Mouse (Mus musculus): ENCODE results near the gene Gm10638.
A peak's percentile ranks its signal among the peaks of the same experiment; 100 is the strongest.

Gene Gm10638

GRCm38 (mm10) chr8:86745221-86745934, at the start of gene Gm10638, which contains the start of gene Siah1a:
Gene Gm10638 (plus strand): TSS chr8:86745699.
Gene Siah1a (minus strand): TSS chr8:86745934.
- peak; percentile 28 to 43 for DNase-seq (ENCODE audit: low spot score in 2 of 2)

GRCm38 (mm10) chr8:86695703-86696102, 49.8 kb upstream of the Gm10638 start:
- no peak for DNase-seq (ENCODE audit: low spot score in 2 of 2)

- DNase-seq (ENCODE audit: low spot score in 2 of 2) = no peak
These were observed 46.6 kb upstream of the Gm10638 start for GRCm38 (mm10) chr8:86698811-86699421.

- peak in 1 of 2 experiments; percentile 22 for DNase-seq (ENCODE audit: low spot score in 2 of 2)
These were observed 46.0 kb upstream of the Gm10638 start for GRCm38 (mm10) chr8:86699471-86699870.

GRCm38 (mm10) chr8:86702453-86702852, 43.0 kb upstream of the Gm10638 start:
- no peak for DNase-seq (ENCODE audit: low spot score in 2 of 2)

DNA sequence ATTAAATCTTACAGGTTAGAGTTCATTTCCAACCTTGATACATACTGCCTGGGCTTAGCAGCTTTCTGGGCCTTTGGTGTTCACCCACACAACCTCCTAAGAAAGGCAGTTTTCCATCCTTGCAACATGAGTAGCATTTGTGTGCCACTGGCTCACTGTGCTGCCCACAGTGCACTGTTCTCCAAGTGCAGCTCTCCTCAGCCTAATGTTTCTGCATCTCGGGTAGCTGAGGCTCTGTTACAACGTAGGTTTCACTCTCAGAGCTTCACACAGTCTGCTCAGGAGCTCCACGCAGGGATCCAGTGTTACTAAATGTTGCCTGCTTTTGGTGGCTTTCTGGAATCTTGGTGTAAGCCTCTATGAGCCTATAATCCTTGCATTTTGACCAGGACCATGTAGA, 40.2 kb upstream of the Gm10638 start:
- DNase-seq (ENCODE audit: low spot score in 2 of 2) = no peak

GRCm38 (mm10) chr8:86706756-86707155, 38.7 kb upstream of the Gm10638 start:
- no peak for DNase-seq (ENCODE audit: low spot score in 2 of 2)

GRCm38 (mm10) chr8:86707873-86708272, 37.6 kb upstream of the Gm10638 start:
- DNase-seq (ENCODE audit: low spot score in 2 of 2) = peak; percentile 57 to 74

GRCm38 (mm10) chr8:86712594-86712993, 32.9 kb upstream of the Gm10638 start:
- no peak for DNase-seq (ENCODE audit: low spot score in 2 of 2)

DNA sequence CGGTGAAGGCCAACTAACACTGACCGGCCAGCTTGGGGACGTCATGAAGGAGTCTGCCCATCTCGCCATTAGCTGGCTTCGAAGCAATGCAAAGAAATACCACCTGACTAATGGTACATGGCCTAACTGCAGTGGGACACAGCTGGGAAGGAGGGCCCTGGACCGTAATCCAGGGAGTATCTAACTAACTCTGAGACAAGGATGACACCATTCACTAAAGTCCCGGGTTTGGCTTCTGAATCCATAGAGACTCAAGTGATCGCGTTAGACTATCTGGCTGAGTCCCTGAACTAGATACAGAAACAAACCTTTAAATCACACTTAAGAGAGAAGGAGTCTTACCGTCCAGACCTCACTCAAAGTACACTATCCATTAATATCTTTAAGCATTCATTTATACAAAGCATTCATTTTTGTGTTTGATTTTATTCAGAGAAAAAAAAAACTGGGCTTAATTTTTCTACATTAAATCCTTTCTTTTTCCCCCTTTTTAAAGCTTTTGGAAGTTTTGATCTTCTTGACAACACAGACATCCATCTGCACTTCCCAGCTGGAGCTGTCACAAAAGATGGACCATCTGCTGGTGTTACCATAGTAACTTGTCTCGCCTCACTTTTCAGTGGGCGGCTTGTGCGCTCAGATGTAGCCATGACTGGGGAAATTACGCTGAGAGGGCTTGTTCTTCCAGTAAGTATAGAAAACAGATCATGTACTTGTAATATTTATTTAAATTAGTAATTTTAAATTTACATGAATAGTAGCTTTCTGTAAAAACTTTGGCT, 31.9 kb upstream of the Gm10638 start:
- no peak for DNase-seq (ENCODE audit: low spot score in 2 of 2)

DNA sequence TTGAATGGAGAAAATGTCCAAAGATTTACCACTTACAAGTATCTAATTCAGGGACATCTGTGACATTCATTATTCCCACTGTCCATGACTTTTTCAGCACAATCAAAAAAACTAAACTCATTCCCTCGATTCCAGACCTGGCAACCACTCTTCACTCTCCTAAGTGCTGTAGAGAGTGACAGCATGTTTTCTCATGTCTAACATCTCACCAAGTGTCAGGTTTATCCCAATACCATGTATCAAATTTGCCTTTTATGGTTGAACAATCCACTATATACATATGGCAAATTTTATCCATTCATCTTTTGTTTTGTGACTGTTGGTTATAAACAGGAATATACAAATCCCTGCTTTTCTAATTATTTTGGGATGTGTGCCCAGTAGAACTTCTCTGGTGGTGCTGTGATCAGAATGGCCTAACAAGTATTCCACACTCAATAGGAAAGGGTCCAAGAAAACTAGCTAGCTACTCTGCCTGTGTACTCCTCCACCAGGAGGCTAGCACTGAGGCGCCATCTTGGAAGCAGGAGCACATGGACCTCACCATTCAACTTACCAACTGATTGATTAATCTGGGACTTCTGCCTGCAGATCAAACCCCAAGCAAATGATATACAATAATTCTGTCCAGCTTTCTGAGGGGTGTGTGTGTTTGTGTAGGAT, 27.0 kb upstream of the Gm10638 start:
- DNase-seq (ENCODE audit: low spot score in 2 of 2) = no peak

- no peak for DNase-seq (ENCODE audit: low spot score in 2 of 2)
These were observed 26.1 kb upstream of the Gm10638 start for GRCm38 (mm10) chr8:86719368-86719767.

DNA sequence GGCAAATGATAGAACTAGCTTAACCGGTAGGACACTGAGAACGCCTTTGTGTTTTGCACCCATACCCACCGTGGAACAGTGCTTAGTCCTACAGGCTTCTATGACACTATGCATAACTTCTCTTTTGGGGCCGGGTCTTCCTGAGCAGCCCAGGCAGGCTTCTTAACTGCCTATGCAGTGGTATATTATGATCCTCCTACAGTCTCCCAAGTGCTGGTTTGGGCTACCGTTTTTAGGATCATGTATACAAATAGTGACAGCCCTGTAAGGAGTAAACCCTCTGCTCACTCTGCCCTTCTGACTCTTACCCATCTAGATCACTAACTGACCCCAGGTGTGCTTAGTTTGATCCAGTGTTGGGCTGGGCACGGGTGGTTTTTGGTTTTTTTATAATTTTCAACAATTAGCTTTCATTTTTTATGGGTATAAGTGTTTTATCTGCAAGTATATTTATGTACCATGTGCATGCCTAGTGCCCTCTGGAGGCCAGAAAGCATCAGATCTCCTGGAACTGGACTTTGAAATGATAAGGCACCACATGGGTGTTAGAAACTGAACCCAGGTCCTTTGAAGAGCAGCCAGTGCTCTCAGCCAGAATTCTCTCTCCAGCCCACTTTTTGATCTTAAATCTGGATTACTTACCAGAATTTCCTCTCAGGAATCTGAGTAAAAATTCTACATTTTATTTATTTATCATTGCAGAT, 24.6 kb upstream of the Gm10638 start:
- no peak for DNase-seq (ENCODE audit: low spot score in 2 of 2)

DNA sequence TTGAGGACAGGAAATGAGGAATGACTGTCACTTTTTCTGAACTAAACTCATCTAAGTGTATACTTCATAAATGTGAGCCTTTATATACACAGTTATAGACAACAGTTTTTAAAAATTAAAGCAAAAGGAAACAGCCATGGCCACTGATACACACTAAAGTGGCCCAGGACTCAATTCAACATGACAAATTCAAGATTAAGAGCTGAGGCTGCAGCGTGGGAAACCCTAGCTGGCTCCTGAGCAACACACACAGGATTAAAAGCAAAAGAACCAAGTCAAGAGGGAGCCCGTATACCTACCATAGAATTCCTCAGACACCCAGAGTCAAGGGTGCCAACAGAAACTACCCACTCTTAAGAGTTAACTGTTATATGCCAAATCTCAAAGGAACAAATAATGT, 24.0 kb upstream of the Gm10638 start:
- no peak for DNase-seq (ENCODE audit: low spot score in 2 of 2)

- DNase-seq (ENCODE audit: low spot score in 2 of 2) = no peak
These were observed 18.5 kb upstream of the Gm10638 start for GRCm38 (mm10) chr8:86726959-86727358.

GRCm38 (mm10) chr8:86728224-86728950, 17.1 kb upstream of the Gm10638 start:
- DNase-seq (ENCODE audit: low spot score in 2 of 2) = no peak

- DNase-seq (ENCODE audit: low spot score in 2 of 2) = no peak
These were observed 15.2 kb upstream of the Gm10638 start for GRCm38 (mm10) chr8:86730303-86730702.

- no peak for DNase-seq (ENCODE audit: low spot score in 2 of 2)
These were observed 14.6 kb upstream of the Gm10638 start for GRCm38 (mm10) chr8:86730860-86731259.

GRCm38 (mm10) chr8:86734171-86734570, 11.3 kb upstream of the Gm10638 start:
- no peak for DNase-seq (ENCODE audit: low spot score in 2 of 2)

DNA sequence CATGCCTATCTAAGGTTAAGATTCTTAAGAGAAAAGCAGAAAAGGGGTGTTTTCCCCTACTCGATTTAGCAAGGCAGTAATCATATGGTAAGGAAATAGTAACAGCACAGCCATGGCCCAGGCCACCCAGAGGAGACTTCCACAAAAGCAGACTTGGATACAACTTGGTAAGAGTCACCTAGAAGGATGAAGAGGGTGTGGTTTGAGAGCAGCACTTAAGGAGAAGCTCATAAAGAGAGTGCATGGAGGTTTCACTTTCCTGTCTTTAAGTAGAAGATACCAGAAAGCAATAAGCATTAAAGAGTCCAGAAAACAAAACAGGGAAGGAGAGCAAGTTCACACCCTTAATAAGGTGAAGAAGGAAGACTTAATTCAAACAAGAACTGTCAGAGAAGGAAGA, 10.5 kb upstream of the Gm10638 start:
- DNase-seq (ENCODE audit: low spot score in 2 of 2) = no peak

Data from natural killer cell, adult 2 months (primary cell).